Mouse (Mus musculus): ENCODE data around the gene Rbm33.

- peak; percentile 93 for TF ChIP-seq ZC3H11A (IDR thresholded peaks at IDR 0.05; ENCODE audit: borderline replicate concordance, low read depth, low read length)
- TF ChIP-seq CHD2 (IDR thresholded peaks at IDR 0.05; ENCODE audit: low read depth, low read length) = no peak
Measured at GRCm38 (mm10) chr5:28451053-28451638, 134.2 kb downstream of the Rbm33 start.
